Mouse (Mus musculus) NIH3T3 (cell line): Measurements from ENCODE around the gene Safb.
"Not testable (repeated sequence)": the region's sequence is repeated elsewhere in the genome, so short reads cannot be mapped to it uniquely, and the experiment has no call there.

Experiments
- DNase-seq: peaks from one replicate; pipeline ENCODE4 v3.0.0-alpha.2; 2012; ENCODE audit warnings: low read depth

Safb gene

GRCm38 (mm10) chr17:56611323-56611722 is 26.7 kb downstream of the Safb start:
- no peak for DNase-seq

GRCm38 (mm10) chr17:56611861-56612564 is 27.4 kb downstream of the Safb start:
- DNase-seq: peak; percentile 77

DNA sequence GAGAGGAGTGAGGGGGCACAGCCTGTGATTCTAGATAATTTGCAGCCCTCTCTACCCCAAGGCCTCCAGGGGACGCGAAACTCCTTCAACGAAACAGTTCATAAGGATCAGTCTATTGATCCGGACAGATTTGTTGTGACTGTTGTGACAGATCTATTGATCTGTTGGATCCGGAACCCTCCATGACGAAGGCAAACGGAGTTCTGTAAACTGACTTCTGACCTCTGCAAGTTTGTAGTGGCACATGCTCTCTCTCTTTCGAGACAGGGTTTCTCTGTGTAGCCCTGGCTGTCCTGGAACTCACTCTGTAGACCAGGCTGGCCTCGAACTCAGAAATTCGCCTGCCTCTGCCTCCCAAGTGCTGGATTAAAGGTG is 27.9 kb downstream of the Safb start:
- not testable (repeated sequence) for DNase-seq

DNA sequence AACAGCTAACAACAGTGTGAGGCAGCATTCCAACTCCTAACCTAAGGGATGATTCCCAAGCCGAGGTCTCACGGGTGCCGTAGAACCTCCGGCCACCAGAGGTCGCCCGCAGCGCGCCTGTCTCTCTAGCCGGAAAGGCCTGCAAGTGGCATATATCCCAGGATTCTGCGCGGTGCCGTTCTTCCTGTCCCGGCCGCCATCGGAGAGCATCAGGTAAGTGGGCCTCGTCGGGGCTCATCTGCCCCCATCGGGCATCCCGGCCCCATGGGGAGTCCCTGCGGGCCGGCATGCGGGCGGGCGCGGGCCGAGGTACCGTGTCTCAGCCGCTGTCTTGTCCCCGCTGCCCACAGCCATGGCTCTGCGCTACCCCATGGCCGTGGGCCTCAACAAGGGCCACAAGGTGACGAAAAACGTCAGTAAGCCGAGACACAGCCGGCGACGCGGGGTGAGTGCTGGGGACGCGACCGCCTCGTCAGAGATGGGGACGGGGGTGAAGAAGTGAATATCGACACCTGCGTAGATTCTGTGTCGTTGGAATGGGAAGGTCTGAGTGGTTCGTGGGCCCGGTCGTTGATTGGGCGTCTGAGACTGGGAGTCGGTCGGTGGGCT is 28.7 kb downstream of the Safb start, which contains the start of gene Rpl36:
Rpl36 (plus strand) TSS at position 181 of the 609 bp plus-strand sequence.
- peak; percentile 98 for DNase-seq

GRCm38 (mm10) chr17:56613893-56614292 is 29.3 kb downstream of the Safb start:
- DNase-seq: peak; percentile 44

DNA sequence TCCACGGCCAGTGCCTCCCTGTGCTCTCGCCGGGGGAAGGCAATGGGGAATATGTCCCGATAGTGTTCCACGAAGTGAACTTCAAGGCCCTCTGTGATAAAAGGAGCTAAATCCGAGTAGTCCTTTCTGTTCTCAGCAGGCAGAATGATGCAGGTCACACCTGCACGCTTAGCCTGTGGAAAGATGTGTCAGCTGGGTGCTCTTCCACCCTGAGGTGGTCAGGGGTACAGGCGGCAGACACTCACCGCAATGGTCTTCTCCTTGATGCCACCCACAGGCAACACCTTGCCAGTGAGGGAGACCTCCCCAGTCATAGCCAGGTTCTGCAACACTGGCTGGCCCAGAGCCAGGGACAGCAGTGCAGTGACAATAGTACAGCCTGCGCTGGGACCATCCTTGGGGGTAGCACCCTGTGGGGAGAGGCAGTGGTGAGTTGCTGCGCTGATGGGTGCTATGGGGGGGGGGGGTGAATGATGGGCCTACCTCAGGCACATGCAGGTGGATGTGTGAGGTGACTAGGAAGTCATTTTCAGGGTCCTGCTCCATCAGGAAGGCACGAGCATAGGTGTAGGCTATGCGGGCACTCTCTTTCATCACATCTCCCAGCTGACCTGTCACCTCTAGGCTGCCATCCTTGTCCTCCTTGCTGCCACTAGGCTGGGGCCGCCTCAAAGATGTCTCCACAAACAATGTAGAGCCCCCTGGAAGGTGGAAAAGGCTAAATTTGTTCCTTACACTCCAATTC is 29.9 kb downstream of the Safb start:
- peak; percentile 43 for DNase-seq

DNA sequence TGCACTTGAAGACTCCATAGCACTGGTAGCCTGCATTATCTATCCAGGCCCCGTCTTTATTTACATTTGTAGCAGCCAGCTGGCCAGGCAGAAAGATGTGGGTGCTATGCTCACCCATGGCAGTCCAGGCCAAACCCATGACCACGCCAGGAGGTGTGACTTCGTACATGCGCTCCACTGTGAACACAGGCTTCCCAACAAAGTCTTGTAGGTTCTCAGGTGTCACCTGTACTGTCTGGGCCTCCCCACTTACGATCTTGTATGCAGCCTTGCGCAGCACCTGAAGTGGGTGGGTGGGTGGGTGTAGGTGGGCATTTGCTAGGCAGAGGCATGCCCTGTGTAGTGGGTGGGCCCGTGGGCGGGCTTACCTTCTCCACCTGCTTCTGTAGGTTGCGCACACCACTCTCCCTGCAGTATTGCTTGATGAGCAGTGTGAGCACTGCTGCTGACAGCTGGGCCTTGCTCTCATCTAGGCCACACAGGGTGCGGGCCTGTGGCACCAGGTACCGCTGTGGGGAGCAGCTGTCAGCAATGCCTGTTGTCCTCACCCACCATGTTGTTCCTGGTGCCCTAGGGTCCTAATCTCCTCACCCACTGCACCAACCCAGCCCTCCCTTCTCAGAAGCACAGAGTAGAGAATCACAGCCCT is 30.6 kb downstream of the Safb start:
- DNase-seq: no peak

DNA sequence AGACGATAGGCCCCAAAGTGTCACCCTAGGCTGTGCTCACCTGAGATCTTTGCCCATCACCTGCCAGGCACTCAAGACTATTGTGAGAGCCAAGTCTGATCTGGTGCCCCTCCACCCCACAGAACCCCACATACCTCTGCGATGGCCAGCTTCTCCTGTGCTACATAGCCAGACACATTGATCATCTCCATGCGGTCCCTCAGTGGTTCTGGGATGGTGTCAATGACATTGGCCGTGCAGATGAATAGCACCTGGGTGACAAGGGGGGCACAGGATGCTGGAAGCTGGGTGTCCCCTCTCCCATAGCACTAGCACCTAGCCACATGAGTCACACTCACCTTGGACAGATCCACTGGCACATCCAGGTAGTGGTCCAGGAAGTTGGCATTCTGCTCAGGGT is 31.2 kb downstream of the Safb start:
- no peak for DNase-seq

DNA sequence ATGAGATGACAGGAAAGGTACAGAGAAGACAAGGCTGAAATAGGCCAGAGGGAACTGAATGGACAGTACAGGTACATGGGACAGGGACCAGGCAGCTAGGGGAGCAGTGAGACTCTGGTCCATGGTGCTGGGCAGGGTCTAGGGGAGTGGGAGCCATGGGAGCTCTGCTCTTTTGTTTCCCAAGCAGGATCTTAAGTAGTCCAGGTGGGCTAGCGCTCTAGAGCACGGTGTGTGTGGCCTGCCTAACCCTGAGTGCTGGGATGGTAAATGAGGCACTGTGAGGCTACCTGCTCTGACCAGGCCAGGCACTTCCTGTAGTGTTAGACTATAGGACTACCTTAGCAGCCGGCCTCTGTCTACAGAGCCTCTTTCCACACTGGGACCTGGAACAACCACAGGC is 32.1 kb downstream of the Safb start:
- DNase-seq: no peak

DNA sequence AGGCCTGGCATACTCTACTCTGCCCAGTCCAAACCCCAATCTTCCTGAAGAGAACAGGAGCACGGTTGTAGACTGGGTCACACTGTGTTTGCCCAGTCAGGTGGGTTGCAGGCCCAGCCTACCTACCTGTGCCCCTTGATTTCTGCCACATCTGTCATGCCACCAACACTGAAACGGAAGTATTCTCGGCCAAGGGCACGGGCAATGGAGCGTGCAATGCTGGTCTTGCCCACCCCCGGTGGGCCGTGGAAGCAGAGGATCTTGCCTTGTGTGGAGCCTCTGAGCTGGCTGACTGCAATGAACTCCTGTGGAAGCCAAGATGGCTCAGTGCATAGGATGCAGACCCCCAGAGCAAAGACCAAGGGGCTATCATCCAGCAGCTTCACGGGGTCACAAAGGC is 33.0 kb downstream of the Safb start:
- DNase-seq: no peak

DNA sequence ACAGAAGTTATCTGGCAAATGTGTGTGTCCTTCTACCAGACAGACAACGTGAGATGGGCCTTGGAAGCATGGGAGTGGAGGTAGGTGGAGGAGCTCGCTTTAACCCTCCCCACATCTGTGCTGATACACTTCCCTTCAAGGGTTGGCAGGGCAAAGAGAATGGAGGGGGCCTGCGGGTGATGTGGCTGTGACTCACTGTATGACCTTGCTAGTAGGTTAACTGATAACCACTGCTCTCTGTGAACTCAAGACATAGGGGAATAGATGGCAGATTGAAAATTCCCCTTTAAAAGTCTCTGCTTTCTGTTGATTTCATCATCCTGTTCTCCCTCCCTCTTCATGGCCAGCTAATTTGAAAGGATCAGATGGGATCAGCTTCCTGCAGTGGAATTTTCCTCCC is 40.9 kb downstream of the Safb start:
- DNase-seq: peak; percentile 35

DNA sequence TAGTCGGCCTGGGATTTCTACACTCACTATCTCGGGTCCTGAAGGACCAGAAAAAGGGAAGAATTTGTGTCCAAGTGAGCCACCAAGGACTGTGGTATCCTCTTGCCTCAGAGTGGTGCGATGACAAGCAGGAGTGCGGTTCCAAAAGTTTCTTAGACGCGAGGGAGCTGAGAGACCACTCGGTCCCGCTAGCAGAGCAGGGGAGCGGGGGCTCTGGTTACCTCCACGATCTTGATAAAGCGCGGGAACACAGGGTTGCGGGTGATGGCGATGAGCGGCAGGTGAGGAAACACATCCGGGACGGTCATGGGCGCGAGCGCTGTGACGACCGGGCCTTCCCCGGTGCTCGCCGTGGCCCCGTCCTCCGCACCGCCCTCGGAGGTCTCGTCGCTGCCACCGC is 41.6 kb downstream of the Safb start:
- peak; percentile 19 for DNase-seq

DNA sequence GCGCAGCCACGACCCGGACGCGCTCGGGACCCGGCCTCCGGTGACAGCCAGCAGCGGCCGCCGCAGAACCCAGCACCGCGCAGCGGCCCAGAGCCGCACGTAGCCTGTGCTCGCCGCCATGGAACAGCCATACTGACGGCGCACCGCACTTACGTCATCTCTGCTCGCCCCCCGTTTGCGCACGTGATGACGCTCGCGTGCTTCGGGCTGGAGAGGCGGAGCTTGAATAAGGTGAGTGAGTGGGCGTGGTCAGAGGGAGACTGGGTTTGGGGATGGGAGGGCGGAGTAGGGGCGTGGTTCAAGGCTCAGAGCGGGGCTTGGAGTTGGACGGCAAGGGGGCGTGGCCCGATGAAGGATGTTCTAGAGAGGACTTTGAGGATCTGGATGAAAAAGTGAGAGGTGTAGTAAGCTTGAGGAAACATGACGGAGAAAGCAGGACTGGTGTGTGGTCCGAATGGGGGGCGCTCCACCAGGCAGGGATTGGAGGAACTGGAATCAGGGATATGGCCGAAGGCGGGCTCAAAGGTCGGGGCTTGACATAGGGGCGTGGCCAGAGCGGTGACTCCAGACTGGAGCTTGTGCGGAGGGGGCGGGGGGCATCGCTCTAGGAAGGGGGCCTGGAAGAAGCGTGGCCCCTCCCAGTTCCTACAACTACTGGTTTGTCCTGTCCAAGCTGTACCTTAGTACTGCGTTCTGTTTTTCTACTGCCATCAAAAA is 42.3 kb downstream of the Safb start, which contains the start of gene Lonp1:
Lonp1 (minus strand) TSS at position 134 of the 717 bp plus-strand sequence.
- DNase-seq: peak; percentile 99

DNA sequence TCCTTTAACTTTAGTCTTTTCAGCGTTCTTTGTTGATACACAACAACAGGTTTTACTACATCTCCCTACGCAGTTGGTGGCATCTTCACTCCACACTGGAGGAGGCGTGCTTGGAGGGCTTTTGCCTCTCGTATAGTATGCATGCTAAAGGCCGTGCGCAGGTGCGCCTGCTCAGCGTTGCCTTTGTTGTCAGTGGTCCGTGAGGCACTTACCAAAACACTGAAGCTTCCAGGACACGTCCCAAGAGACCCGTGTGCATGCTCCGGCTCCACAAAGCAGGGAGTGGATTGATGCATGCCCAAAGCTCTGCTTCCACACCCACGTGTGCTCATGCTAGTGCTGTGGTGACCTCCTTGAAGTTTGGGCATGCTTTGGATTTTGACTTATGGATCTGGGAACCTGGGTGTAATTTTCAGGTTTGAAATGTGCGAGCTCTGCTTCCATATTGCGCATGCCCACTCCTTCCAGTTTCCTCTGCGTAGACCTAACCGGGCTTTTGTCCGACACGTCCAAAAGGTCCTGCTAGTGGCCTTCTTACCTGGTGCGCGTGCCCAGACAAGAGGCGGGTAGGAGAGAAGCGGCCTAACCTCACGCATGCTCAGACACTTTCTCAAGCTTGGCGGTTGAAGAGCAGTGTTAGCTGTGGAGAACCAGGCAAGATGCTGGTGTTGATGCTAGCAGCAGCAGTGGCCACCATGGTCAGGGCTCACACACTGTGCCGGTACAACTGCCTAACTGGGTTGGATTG is 43.1 kb downstream of the Safb start, which contains the start of gene Catsperd:
Catsperd (plus strand) TSS at position 614 of the 748 bp plus-strand sequence.
- DNase-seq: no peak

GRCm38 (mm10) chr17:56629800-56630781 is 45.5 kb downstream of the Safb start:
- not testable (repeated sequence) for DNase-seq

DNA sequence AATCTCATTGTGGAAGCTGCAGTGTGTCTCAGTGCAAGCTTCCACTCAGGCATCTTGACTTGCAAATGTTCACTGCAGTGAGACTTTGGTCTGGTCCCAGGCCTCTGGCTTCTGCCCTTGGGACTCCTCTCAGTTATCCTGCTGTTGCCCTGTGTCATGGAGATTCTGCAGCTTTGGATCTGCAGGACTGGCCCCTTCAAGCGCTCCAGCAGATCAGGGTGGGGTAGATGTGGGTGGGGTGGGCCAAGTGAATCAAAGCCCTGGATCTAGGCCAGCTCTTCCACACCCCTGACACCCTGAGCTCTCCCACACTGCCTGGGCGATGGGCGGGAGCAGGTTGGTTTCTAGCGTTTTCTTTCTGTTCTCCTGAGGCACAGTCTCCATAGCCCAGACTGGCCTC is 47.2 kb downstream of the Safb start:
- no peak for DNase-seq

GRCm38 (mm10) chr17:56634023-56634422 is 49.4 kb downstream of the Safb start:
- DNase-seq: no peak

GRCm38 (mm10) chr17:56643237-56643636 is 58.6 kb downstream of the Safb start:
- no peak for DNase-seq

- DNase-seq: no peak
These were observed 62.9 kb downstream of the Safb start for GRCm38 (mm10) chr17:56647546-56647945.

DNA sequence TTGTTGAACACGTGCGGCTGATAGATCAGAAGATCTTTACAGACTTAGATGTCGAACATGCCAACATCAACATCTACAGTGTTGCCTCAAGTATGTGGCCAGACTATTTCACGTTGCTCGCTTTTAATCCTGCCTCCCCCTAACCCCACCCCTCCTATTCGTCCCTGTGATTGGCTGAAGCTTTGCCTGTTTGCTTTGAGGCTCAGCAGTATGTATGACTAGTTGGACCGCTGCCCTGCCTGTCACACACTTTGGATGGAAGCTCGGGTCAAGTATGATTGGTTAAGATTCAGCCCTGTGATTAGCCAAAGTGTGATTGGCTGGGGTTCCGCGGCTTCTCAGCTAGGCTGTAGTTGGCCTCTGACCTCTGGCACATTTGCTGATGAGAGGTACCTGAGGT is 67.2 kb downstream of the Safb start:
- peak; percentile 66 for DNase-seq
